Mouse (Mus musculus) Patski (cell line): ENCODE measurements around the gene Eml1. TPM values are rescaled to one million over a fixed set of nuclear protein-coding genes. Genes with fewer than 3 reads are reported as not detected.

ENCODE experiments used
- ATAC-seq: fragments of 100-300 bp; one replicate; pipeline ENCODE4 v1.8.0; 2021
- CTCF ChIA-PET: fragments of 350-600 bp; sonication (Branson Sonifier 250); formaldehyde crosslinking; loops from one replicate; lab custom pipeline; 2022; ENCODE audit warnings: inconsistent platforms; lab: Charles Lee
- POLR2A ChIA-PET: fragments of 350-600 bp; sonication (Branson Sonifier 250); formaldehyde crosslinking; loops from one replicate; lab custom pipeline; 2022; ENCODE audit warnings: antibody characterized with exemption, inconsistent platforms; lab: Charles Lee
- DNase-seq: peaks from one replicate; pipeline ENCODE4 v3.0.0-alpha.2; 2011; ENCODE audit warnings: low read depth, low spot score
- H3K27me3 ChIP-seq: fragments of 371-371 bp; one replicate; pipeline ENCODE4 v1.5.1; 2021
- CTCF ChIP-seq: fragments of 100-300 bp; IDR thresholded peaks from one replicate; pipeline ENCODE4 v1.5.1; 2021
- in situ Hi-C: fragments of 300-500 bp; cut with MboI; formaldehyde crosslinking; loops from 3 replicates; pipeline ENCODE4 v1.11.1; 2018; ENCODE audit warnings: low pct_unique_long_range_greater_than_20kb, mixed read lengths
- polyA plus RNA-seq: library from polyadenylated mRNA; unstranded; gene quantifications from one replicate; pipeline ENCODE4 v1.2.3, GENCODE M21; 2021

Gene Eml1
- polyA plus RNA-seq, 1 experiment from 2014 or later, result 56.9 TPM

GRCm38 (mm10) chr12:108394534-108395284 is 24.0 kb downstream of the Eml1 start:
- POLR2A ChIA-PET, result no interaction called here
- CTCF ChIA-PET, result no interaction called here
- no peak for TF ChIP-seq CTCF
- DNase-seq (peak; percentile 89), ATAC-seq (no peak)
- no peaks in the 10 kb centered on the region for H3K27me3 ChIP-seq
- in situ Hi-C loops, result no loop called here

DNA sequence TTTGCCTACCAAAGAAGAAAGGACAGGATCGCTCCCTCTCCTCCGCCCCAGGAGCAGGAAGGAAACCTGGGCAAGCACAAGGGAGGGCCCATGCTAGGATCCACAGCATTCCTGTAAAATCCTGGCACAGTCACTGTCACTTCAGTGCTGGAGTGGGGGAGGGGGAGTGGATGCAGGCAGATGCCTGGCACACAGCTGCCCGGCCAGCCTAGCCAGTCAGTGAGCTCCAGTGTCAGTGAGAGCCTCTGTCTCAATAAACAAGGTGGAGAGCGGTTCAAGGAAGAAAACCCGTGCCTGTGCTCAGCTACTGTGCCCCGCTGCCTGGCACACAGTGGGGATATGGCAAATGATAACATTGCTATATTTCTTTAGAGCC is 24.5 kb downstream of the Eml1 start:
- no peak for TF ChIP-seq CTCF
- no peaks in the 10 kb centered on the region for H3K27me3 ChIP-seq
- ATAC-seq, result no peak
- no peak for DNase-seq
- POLR2A ChIA-PET, result no interaction called here
- in situ Hi-C loops, result no loop called here
- CTCF ChIA-PET, result interaction anchor here (0.6 kb wide), 1 partner anchor 63 kb away, joined by 3 read pairs; no protein-coding TSS in a partner anchor

GRCm38 (mm10) chr12:108396081-108396947 is 25.6 kb downstream of the Eml1 start:
- DNase-seq (peak; percentile 96), ATAC-seq (peak; percentile 79)
- H3K27me3 ChIP-seq, result no peaks in the 10 kb centered on the region
- in situ Hi-C loops, result no loop called here
- no peak for TF ChIP-seq CTCF
- ChIA-PET CTCF (no interaction called here), POLR2A (no interaction called here)

DNA sequence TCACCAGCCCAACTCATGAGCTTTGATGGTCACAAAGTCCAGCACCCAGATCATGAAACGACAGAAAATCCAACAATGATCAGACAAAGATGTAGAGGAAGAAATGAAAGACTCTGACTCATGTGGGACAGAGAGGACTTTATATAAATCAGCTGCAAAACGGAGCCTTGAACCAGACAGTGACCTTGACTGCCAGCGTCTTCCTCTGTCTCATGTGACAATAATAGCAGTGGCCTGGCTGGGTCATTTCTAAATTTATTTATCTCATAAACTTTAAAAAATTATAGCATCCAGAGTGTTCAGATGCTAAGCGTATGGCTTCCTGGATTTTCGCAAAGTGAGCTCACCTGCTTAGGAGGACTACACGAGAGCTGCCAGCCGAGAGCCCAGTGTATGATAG is 27.9 kb downstream of the Eml1 start:
- no peak for ATAC-seq
- ChIA-PET CTCF (interaction anchor here (1.9 to 2.2 kb wide), 2 partner anchors 12 to 24 kb away, joined by 4 to 5 read pairs; no protein-coding TSS in a partner anchor), POLR2A (no interaction called here)
- DNase-seq, result no peak
- in situ Hi-C loops, result no loop called here
- no peaks in the 10 kb centered on the region for H3K27me3 ChIP-seq
- TF ChIP-seq CTCF, result no peak

- ATAC-seq (no peak), DNase-seq (no peak)
- ChIA-PET POLR2A (no interaction called here), CTCF (interaction anchor here (1.9 to 2.2 kb wide), 2 partner anchors 13 to 23 kb away, joined by 4 to 5 read pairs; no protein-coding TSS in a partner anchor)
- TF ChIP-seq CTCF, result no peak
- H3K27me3 ChIP-seq, result no peaks in the 10 kb centered on the region
- in situ Hi-C loops, result no loop called here
Observed at GRCm38 (mm10) chr12:108399191-108399590, 28.4 kb downstream of the Eml1 start.

DNA sequence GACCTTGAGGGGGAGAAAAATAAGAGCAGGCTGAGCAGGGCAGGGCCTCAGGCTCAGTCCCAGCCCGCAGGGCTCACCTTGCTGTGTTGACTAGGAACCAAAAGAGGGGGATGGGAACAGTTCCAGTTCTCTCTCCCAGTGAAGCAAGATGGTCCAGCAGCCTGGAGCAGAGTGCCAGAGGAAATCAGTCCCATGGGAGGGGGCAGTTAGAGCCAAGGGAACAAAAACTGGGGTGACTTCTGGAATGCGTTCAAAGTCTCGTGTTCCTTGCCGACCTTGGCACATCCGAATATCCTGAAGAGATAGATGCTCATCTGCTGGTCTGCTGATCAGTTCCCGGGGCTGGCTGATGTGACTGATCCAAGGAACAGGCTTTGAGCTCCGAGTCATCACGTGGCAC is 30.2 kb downstream of the Eml1 start:
- POLR2A ChIA-PET, result no interaction called here
- ATAC-seq (no peak), DNase-seq (no peak)
- in situ Hi-C loops, result no loop called here
- CTCF ChIA-PET, result interaction anchor here (0.7 kb wide), 1 partner anchor 66 kb away, joined by 3 read pairs; no protein-coding TSS in a partner anchor
- TF ChIP-seq CTCF, result no peak
- H3K27me3 ChIP-seq, result no peaks in the 10 kb centered on the region

DNA sequence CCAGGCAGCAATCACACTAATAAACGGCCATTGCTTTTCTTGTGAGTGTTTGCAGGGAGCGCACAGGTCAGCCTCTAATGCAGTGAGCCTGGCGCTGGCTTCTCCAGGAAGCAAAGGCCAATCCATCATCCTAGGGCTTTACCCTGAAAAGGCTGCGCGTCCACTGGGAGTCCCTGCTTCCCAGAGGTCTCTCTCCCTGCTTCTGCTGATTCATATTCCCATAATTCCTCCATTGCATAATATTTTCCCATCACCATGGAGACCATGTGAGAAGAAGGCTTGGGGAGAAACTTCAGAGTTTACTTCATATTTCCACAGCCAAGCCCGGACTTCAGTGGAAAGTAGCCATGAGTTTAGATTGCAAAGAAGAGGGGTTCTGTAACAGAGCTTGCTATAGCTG is 33.2 kb downstream of the Eml1 start:
- DNase-seq, result no peak
- in situ Hi-C loops, result no loop called here
- no peak for ATAC-seq
- no peak for TF ChIP-seq CTCF
- H3K27me3 ChIP-seq, result no peaks in the 10 kb centered on the region
- POLR2A ChIA-PET, result no interaction called here
- CTCF ChIA-PET, result no interaction called here

- in situ Hi-C loops, result no loop called here
- ChIA-PET CTCF (no interaction called here), POLR2A (no interaction called here)
- no peak for DNase-seq
- no peak for TF ChIP-seq CTCF
- no peak for ATAC-seq
- no peaks in the 10 kb centered on the region for H3K27me3 ChIP-seq
Observed at GRCm38 (mm10) chr12:108409100-108409499, 38.3 kb downstream of the Eml1 start.

DNA sequence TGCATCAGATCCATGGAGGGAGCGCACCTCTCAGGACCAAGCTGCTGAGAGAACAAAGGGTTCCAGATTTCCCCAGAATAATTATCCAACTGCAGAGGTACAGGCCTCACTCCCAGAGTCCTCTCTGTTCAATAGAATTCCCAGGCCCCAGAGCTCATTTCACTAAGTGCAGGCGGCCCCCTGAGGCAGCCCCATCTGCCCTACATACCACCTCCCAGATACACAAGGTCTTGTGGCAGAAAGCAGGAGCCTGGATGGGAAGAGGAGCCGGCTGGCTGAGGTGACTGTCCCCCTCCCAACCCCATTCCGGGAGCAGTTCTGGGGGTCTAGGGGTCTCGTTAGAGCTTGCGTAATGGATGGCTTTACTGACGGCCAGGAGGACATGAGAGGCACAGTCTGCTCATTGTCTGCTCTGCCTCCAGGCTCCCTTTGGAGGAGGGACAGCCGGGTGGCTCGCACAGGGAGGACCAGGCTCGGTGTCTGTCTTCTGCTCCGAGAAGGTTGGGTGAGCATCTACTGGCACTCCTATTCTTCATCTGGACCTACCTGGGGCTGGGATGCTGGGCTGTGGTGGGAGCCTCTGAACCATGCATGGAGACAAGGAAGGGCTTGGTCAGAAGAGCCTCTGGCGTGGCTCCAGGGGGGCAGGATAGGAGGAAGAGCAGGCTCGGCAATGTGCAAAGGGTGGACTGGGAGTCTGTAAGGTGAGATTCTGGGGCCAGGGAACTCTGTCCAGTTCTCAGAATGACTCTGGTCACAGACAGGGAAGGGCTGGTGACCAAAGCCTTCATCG is 39.9 kb downstream of the Eml1 start:
- in situ Hi-C loops, result no loop called here
- DNase-seq (no peak), ATAC-seq (no peak)
- ChIA-PET POLR2A (no interaction called here), CTCF (no interaction called here)
- TF ChIP-seq CTCF, result no peak
- no peaks in the 10 kb centered on the region for H3K27me3 ChIP-seq

DNA sequence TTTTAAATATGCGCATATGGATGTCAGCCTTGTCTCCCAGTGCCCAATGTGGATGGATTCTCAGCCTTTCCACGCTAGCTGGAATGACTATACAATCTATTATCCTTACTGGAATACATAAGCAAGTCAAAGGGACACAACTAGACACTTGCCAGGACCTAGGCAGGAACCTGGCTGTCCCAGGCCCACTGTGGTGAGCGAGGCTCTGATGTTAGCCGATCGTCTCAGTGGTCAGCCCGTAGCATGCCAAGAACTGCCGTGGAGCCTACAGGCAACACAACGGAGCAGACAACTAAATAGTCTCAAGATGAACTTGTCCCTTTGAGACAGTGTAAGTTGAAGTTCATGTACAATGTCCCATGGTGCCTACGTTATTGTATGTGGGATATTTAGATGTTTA is 44.2 kb downstream of the Eml1 start:
- DNase-seq (no peak), ATAC-seq (no peak)
- in situ Hi-C loops, result no loop called here
- ChIA-PET POLR2A (no interaction called here), CTCF (interaction anchor here (1.2 kb wide), 1 partner anchor 9 kb away, joined by 5 read pairs; no protein-coding TSS in a partner anchor)
- no peaks in the 10 kb centered on the region for H3K27me3 ChIP-seq
- TF ChIP-seq CTCF, result no peak
